Mouse (Mus musculus): ENCODE measurements around the gene Caln1.

Caln1 gene

DNA sequence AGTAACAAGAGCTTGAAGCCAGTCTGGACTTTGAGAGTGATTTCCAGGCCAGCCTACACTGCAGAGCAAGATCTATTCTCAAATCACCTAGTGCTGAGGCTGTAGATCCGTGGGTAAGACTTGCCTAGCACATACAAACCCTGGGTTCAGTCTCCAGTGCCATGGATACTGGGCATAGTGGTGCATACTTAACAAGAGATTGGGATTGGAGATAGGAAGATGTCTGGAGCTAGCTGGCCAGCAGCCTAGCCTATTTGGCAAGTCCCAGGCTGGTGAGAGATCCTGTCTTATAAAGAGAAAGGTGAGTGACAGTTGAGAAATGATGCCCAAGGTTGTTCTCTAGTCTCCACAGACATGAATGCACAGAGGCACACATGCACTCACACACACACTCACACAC, 441.6 kb downstream of the Caln1 start:
- no peak for DNase-seq (ENCODE audit: low read depth, low spot score)

- DNase-seq (ENCODE audit: low read depth, low spot score), result no peak
Measured at GRCm38 (mm10) chr5:130811266-130811665, 442.0 kb downstream of the Caln1 start.

GRCm38 (mm10) chr5:130811966-130812365, 442.7 kb downstream of the Caln1 start:
- no peak for DNase-seq (ENCODE audit: low read depth, low spot score)

DNA sequence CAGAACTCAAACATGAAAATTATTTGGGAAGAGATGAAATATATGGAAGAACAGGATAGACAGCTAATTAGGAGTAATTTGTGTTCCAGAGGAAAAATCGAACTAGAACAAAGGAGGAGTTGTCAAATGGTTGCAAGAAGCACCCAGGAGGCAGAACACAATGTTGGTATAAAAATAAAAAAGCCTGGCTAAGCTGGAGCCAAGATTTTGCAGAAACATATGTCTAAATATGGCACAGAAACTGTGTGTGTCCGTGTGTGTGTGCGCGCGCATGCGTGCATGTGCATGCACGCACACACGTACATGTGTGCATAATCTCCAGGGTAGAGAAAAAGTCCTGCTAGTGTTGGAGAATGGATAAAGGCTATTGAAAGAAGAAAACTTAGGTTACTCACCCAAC, 443.3 kb downstream of the Caln1 start:
- DNase-seq (ENCODE audit: low read depth, low spot score), result no peak

- no peak for DNase-seq (ENCODE audit: low read depth, low spot score)
Measured at GRCm38 (mm10) chr5:130813089-130813488, 443.8 kb downstream of the Caln1 start.

- no peak for DNase-seq (ENCODE audit: low read depth, low spot score)
Measured at GRCm38 (mm10) chr5:130815352-130815751, 446.1 kb downstream of the Caln1 start.

DNA sequence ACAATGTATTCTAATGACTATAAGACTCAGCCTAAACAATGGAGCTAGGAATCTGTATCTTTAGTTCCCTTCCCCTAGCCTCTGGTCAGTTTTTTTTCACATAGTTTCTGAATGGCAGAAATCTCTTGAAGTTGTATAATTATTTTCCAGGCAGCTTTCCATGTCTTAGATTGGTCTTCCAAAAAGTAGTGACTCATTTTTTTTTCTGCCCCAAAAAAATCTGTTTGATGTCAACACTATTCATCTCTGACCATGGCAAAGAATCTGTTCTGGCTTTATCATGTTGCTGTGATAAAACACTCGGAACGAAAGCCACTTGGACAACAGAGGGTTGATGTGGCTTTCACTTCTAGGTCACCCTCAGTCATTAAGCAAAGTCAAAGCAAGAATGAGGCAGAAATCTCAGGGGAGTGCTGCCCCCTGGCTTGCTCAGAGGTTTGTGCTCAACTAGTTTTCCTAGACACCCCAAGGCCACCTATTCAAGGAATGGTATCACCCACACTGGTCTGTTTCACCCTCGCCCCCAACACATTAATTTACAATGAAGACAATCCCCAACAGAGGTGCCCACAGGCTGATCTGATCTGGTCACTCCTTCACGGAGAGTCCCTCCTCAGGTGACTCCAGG, 450.9 kb downstream of the Caln1 start:
- no peak for DNase-seq (ENCODE audit: low read depth, low spot score)

DNA sequence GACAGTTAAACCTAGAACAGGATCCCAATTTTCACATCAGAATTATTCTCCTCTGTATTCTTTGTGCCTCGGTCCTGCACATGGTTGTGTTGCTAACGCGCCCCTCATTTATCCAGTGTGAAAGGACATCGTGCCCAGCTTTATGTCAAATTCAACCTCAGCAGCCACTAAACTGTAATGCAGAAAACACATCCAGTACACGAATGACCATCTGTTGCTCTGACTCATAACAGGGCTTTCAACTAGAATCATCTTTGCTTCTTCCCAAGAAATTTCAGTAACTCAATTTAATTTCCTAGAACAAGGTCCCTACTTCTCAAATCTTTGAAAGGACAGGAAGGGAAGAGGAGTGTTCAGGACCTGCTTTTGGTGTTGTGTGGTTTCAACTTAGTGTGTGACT, 451.4 kb downstream of the Caln1 start:
- no peak for DNase-seq (ENCODE audit: low read depth, low spot score)

DNA sequence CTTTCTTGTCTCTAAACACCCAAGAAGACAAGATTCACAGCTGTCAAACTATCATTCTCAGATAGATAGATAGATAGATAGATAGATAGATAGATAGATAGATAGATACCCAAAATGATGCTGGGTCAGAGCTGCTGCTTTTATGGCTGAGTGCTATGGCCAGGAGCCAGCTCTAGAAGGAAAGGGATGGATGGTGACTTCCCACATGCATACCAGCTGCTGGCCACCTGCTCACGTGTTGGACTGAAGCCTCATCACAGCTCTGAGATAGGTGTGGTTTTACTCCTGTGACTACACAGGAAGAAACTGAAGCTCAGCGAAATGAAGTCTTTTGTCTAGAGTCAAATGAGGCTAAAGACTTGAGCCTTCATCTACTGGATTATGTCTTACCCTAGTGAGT, 456.5 kb downstream of the Caln1 start:
- no peak for DNase-seq (ENCODE audit: low read depth, low spot score)

DNA sequence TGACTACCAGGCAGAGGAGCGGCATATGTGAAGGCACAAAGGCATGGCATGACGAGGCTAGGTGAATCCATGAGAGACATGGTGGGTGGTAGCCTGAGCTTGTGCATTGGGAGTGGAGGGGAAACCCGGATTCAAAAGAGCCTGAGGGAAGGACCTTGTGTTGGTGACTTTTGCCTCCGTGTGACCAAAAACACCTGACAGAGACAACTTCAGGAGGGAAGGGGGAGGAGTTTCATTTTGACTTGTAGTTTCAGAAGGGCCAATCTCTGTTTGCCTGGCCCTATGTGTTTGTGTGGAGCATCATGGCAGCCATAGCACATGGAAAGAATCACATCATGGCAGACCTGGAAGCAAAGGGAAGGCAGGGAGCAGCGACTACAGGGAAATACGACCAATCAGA, 479.3 kb downstream of the Caln1 start:
- no peak for DNase-seq (ENCODE audit: low read depth, low spot score)

DNA sequence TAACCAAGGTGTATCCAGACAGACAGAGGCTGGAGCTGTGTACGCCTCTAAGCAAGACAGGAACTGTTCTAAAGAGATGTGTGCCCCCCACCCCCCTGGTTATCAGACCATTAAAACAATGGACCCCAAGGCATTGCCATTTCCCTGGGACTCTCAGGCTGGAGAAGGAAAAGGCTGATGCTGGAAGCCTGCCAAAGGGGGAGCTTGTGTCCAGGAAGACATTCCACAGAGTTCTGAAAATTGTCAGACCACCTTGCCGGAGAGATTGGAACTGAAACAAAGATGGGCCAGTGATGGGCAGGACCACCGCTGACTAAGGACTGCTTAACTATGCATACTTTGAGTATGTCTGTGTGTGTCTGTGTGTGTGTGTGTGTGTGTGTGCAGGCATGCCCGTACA, 480.4 kb downstream of the Caln1 start:
- no peak for DNase-seq (ENCODE audit: low read depth, low spot score)

GRCm38 (mm10) chr5:130852182-130852581, 482.9 kb downstream of the Caln1 start:
- DNase-seq (ENCODE audit: low read depth, low spot score), result no peak

DNA sequence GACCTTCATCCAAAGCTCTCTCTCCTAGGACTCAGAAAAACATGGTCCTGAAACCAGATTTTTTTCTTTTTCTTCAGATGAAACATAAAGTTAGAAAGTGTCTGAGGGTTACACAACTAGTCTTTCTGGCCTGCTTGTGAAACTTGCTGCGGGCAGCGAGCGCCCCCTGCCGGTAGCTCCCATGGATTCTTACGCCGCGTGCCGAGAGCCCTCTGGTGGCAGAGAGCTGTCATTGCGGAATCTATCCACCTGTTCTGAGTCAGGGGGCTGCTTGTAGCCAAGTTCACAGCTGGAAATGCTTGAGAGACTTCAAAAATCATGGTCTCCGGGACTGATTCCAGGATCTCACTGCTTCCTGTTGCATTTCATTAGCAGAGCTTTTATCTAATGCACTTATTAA, 484.1 kb downstream of the Caln1 start:
- DNase-seq (ENCODE audit: low read depth, low spot score), result peak; percentile 40

- DNase-seq (ENCODE audit: low read depth, low spot score), result no peak
Measured at GRCm38 (mm10) chr5:130854430-130854829, 485.2 kb downstream of the Caln1 start.

- DNase-seq (ENCODE audit: low read depth, low spot score), result no peak
Measured at GRCm38 (mm10) chr5:130858148-130858547, 488.9 kb downstream of the Caln1 start.

- DNase-seq (ENCODE audit: low read depth, low spot score), result no peak
Measured at GRCm38 (mm10) chr5:130858706-130859105, 489.5 kb downstream of the Caln1 start.

GRCm38 (mm10) chr5:130859736-130860135, 490.5 kb downstream of the Caln1 start:
- DNase-seq (ENCODE audit: low read depth, low spot score), result no peak

- no peak for DNase-seq (ENCODE audit: low read depth, low spot score)
Measured at GRCm38 (mm10) chr5:130862302-130862701, 493.0 kb downstream of the Caln1 start.

DNA sequence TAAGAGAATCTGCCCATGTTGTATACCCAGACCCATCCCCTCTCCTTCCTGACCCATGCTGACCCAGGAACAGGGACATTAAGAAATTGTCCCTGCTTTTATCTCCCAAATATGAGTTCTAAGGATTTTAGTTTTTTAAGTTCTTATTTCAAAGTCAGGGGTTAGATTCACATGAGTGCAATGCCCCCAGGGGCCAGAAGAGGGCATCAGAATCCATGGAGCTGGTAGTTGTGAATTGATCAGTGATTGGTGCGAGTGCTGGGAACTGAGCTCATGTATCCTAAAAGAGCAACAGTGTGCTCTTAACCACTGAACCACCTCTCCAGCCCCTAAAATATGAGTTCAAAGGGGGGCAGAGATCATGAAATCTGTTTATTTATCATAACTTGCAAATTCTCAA, 500.6 kb downstream of the Caln1 start:
- DNase-seq (ENCODE audit: low read depth, low spot score), result no peak

GRCm38 (mm10) chr5:130871086-130871485, 501.8 kb downstream of the Caln1 start:
- no peak for DNase-seq (ENCODE audit: low read depth, low spot score)

- DNase-seq (ENCODE audit: low read depth, low spot score), result no peak
Measured at GRCm38 (mm10) chr5:130875391-130875790, 506.1 kb downstream of the Caln1 start.

DNA sequence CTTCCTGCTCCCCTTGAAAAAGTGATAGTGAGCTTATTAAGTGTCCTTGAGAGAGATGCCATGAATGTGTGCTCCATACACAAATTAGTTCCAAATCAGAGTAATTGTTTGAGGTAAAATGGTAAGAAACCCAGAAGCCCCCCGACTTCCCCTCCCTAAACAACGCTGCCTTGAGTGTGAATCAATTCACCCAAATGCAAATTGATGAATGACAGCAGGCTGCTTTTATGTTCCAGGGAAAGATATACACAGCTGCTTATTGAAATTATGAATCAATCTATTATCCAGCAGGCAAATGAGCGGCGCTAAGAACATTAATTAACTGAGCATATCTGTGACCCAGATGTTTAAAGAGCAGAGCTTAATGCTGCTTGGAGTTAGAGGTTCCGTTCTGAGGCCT, 511.1 kb downstream of the Caln1 start:
- DNase-seq (ENCODE audit: low read depth, low spot score), result no peak

GRCm38 (mm10) chr5:130891735-130892134, 522.5 kb downstream of the Caln1 start:
- DNase-seq (ENCODE audit: low read depth, low spot score), result no peak

DNA sequence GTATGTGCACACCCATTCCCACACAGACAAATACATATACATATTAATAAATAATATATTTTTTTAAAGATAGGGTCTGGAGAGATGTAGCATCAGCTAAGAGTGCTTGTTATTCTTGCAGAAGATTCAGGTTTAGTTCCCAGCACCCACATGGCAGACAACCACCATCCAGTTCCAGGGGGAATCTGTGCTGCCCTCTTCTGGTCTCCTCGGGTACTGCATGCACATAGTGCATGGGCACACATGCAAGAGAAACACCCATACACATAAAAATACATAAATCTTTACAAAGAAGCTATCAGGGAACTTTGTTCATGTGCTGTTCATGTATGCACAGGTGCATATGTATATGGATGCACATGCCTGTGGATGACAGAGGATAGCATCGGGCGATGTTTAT, 526.7 kb downstream of the Caln1 start:
- no peak for DNase-seq (ENCODE audit: low read depth, low spot score)
